Comparison of ENCODE assay signal across 14 mouse cellular contexts in the genomic region with DNA sequence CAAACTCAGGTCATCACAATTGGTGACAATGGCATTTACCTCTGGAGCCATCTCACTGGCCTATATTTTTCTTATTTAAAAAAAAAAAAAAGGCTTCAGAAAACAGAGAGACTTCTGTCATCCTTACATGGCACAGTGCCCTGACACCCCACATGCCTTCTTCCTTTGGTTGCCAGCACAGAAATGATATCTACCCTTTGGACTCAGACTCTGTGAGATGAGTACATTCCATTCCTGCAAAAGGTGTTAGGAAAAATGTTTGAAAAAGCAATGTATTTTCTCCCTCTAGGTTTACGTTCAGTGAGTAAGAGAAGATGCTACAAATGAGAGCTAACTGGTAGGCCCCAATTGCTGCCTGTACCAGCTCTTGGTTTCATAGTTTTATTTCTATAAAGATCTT.
DNase-seq lines count a peak whose midpoint lies in the region; ATAC-seq and TF ChIP-seq lines count a peak whose summit lies in the region.
"Had no signal": no experiment of that assay in that cellular context is flagged by ENCODE, and none has a peak within 500 bp of the region (broad histone marks: within the 10 kb centered on the region; RNA-seq: fewer than 3 reads in every experiment).

No protein-coding gene starts in this region.

- H3K27me3 ChIP-seq in liver, adult 2 months (ENCODE audit: control insufficient read depth, insufficient read depth, low read length), result no peaks in the 10 kb centered on the region
- H3K27me3 ChIP-seq in liver, postnatal 0 days (ENCODE audit: insufficient read depth, low read length), result no peaks in the 10 kb centered on the region
- H3K27me3 ChIP-seq: neural tube, embryonic 12.5 days; stomach, embryonic 15.5 days had no signal

- H3K4me1 ChIP-seq in liver, adult 2 months (ENCODE audit: control insufficient read depth, insufficient read depth, low read length), result no peaks in the 10 kb centered on the region
- no peaks in the 10 kb centered on the region for H3K4me1 ChIP-seq in liver, postnatal 0 days (ENCODE audit: insufficient read depth)
- H3K4me1 ChIP-seq: neural tube, embryonic 12.5 days; stomach, embryonic 15.5 days had no signal

- peak; percentile 33 for DNase-seq in adrenal gland, postnatal 10 days
- DNase-seq in adrenal gland, adult 18-20 months (ENCODE audit: low spot score in 2 of 2), result no peak
- peak; percentile 8 for DNase-seq in liver, adult 2 months (ENCODE audit: extremely low read depth, low read depth, low spot score)
- no peak for DNase-seq in liver, postnatal 0 days
- peak; percentile 71 to 76 for DNase-seq in cerebellum, postnatal 14 days
- DNase-seq in lung, postnatal 25 days (ENCODE audit: low spot score), result peak; percentile 25
- no peak for DNase-seq in gastrocnemius, postnatal 4 days (ENCODE audit: low spot score in 2 of 2)
- no peak for DNase-seq in urinary bladder, postnatal 25 days (ENCODE audit: low spot score)
- DNase-seq: heart, postnatal 4 days; midbrain, embryonic 14.5 days had no signal

- no peaks in the 10 kb centered on the region for H3K79me2 ChIP-seq in liver, adult 2 months (ENCODE audit: control insufficient read depth, insufficient read depth, low read length)

- no peak overlapping the region for H3K27ac ChIP-seq in liver, adult 2 months (replicated peaks; ENCODE audit: insufficient read depth, low read depth, low read length)
- H3K27ac ChIP-seq in liver, postnatal 0 days (ENCODE audit: low read depth), result no peak overlapping the region
- H3K27ac ChIP-seq: neural tube, embryonic 12.5 days; stomach, embryonic 15.5 days had no signal

- WGBS in liver, adult 2 months, result 83% methylated on average over 1 of the region's 1 CpGs
- WGBS in liver, postnatal 0 days (ENCODE audit: insufficient replicate concordance), result 64% methylated on average over 1 of the region's 1 CpGs

- ATAC-seq in liver, postnatal 0 days, result no peak

- TF ChIP-seq CTCF in liver, adult 2 months (IDR thresholded peaks at IDR 0.05; ENCODE audit: low read depth, low read length), result no peak
- TF ChIP-seq CTCF in liver, postnatal 0 days (IDR thresholded peaks at IDR 0.05; ENCODE audit: low read depth), result no peak

- no peaks in the 10 kb centered on the region for H3K9me3 ChIP-seq in liver, postnatal 0 days (ENCODE audit: low read length)
- H3K9me3 ChIP-seq: neural tube, embryonic 12.5 days; stomach, embryonic 15.5 days had no signal

- TF ChIP-seq POLR2A in liver, adult 2 months (IDR thresholded peaks at IDR 0.05; ENCODE audit: extremely low read depth, insufficient read depth, low read length), result no peak

- no peak overlapping the region for H3K9ac ChIP-seq in liver, adult 2 months (ENCODE audit: low read depth, low read length)
- H3K9ac ChIP-seq in liver, postnatal 0 days (replicated peaks), result no peak overlapping the region
- H3K9ac ChIP-seq: neural tube, embryonic 12.5 days; stomach, embryonic 15.5 days had no signal

- H3K4me3 ChIP-seq in liver, adult 2 months (ENCODE audit: insufficient read depth, low read depth, low read length), result no peak overlapping the region
- no peak overlapping the region for H3K4me3 ChIP-seq in liver, postnatal 0 days (ENCODE audit: low read depth, low read length)
- H3K4me3 ChIP-seq: erythroblast, embryonic 14.5 days; neural tube, embryonic 12.5 days; stomach, embryonic 15.5 days had no signal

- no peak for TF ChIP-seq EP300 in liver, postnatal 0 days (IDR thresholded peaks at IDR 0.05; ENCODE audit: low read depth)

- H3K36me3 ChIP-seq in liver, adult 2 months (ENCODE audit: control insufficient read depth, insufficient read depth, low read length), result no peaks in the 10 kb centered on the region
- H3K36me3 ChIP-seq in liver, postnatal 0 days (replicated peaks; ENCODE audit: insufficient read depth, low read length), result no peaks in the 10 kb centered on the region
- H3K36me3 ChIP-seq: neural tube, embryonic 12.5 days; stomach, embryonic 15.5 days had no signal

- no peak overlapping the region for H3K4me2 ChIP-seq in liver, postnatal 0 days (ENCODE audit: low read depth, low read length)
- H3K4me2 ChIP-seq: heart, embryonic 11.5 days; neural tube, embryonic 12.5 days; stomach, embryonic 15.5 days had no signal

Comparison
In these comparisons a context has a peak if more than half of its experiments do, and no peak if none do; other contexts are left out.
1. DNase-seq: peak in adrenal gland, postnatal 10 days (single experiment), liver, adult 2 months (single experiment), cerebellum, postnatal 14 days (2 of 2) and lung, postnatal 25 days (single experiment); none in adrenal gland, adult 18-20 months (0 of 2), liver, postnatal 0 days (single experiment), gastrocnemius, postnatal 4 days (0 of 2) and urinary bladder, postnatal 25 days (single experiment).